Mouse (Mus musculus) neural tube, embryonic 12.5 days (tissue): ENCODE measurements around the gene Akna. TPM values are rescaled to one million over a fixed set of nuclear protein-coding genes. Genes with fewer than 3 reads are reported as not detected.

Experiments
- ATAC-seq: fragments of 200-750 bp; cut with Nextera tagmentation; 2 replicates; pipeline ENCODE4 v1.8.0; 2017; ENCODE audit warnings: low read depth, mild to moderate bottlenecking, moderate TSS enrichment, moderate library complexity; ENCODE audit not compliant: low FRiP score
- H3K27ac ChIP-seq: fragments of 300-500 bp; sonication (generic); 2 replicates; pipeline ENCODE4 v1.5.1; 2016
- H3K27me3 ChIP-seq: fragments of 300-500 bp; sonication (generic); replicated peaks from 2 replicates; pipeline ENCODE4 v1.6.1; 2016; ENCODE audit warnings: mild to moderate bottlenecking
- H3K36me3 ChIP-seq: fragments of 300-500 bp; sonication (generic); 2 replicates; pipeline ENCODE4 v1.6.1; 2016; ENCODE audit warnings: mild to moderate bottlenecking
- H3K4me1 ChIP-seq: fragments of 300-500 bp; sonication (generic); 2 replicates; pipeline ENCODE4 v1.6.1; 2016
- H3K4me2 ChIP-seq: fragments of 300-500 bp; sonication (generic); replicated peaks from 2 replicates; pipeline ENCODE4 v1.6.1; 2016; ENCODE audit warnings: mild to moderate bottlenecking
- H3K4me3 ChIP-seq: fragments of 300-500 bp; sonication (generic); 2 replicates; pipeline ENCODE4 v1.5.1; 2016
- H3K9ac ChIP-seq: fragments of 300-500 bp; sonication (generic); 2 replicates; pipeline ENCODE4 v1.6.1; 2016; ENCODE audit warnings: mild to moderate bottlenecking
- H3K9me3 ChIP-seq: fragments of 300-500 bp; sonication (generic); 2 replicates; pipeline ENCODE4 v1.6.1; 2016; ENCODE audit warnings: mild to moderate bottlenecking
- WGBS: fragments of 180-500 bp; shearing (Covaris S2); methylation state at CpG from one replicate; pipeline ENCODE4 v1.1.7; 2016; 5-methylcytosine and 5-hydroxymethylcytosine counted together
- polyA plus RNA-seq: library from polyadenylated mRNA; unstranded; fragments of >200 nt; fragmentation: Nextera tagmentation; extraction: Ambion mirVana; gene quantifications from 2 replicates; pipeline ENCODE4 v1.2.1, GENCODE M21; 2016

Akna gene
- polyA plus RNA-seq, 1 experiment from 2014 or later, result 7.5 TPM

GRCm38 (mm10) chr4:63371890-63372289, 31.3 kb downstream of the Akna start:
- no peak overlapping the region for H3K27ac ChIP-seq
- no peak overlapping the region for H3K4me3 ChIP-seq
- no peaks in the 10 kb centered on the region for H3K9me3 ChIP-seq
- no peak for ATAC-seq
- H3K4me2 ChIP-seq, result no peak overlapping the region
- no peaks in the 10 kb centered on the region for H3K4me1 ChIP-seq
- WGBS, result 64% methylated on average over 3 of the region's 3 CpGs
- H3K27me3 ChIP-seq, result no peaks in the 10 kb centered on the region
- no peak overlapping the region for H3K9ac ChIP-seq
- H3K36me3 ChIP-seq, result peaks cover 46% of the 10 kb centered on the region

DNA sequence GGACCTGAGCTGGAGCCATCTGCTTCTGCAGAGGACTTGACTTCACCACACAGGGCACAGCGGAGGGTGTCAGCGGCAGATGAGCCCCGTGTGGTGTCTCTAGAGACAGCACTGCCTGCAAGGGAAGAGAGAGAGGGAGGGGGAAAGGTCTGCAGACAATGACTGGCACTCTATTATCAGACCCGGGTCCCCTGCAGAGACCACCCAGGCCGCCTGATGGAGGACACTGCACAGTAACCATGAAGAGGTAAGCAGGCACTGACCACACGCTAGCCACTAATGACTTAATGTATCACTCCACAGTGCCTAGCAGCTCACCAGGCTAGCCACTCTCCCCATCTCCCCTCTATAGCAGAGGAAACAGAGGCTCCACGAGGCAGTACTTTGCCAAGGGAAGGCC, 32.3 kb downstream of the Akna start:
- 28% methylated on average over 7 of the region's 7 CpGs for WGBS
- Histone ChIP-seq H3K9ac (no peak overlapping the region), H3K9me3 (no peaks in the 10 kb centered on the region), H3K4me1 (no peaks in the 10 kb centered on the region), H3K27ac (no peak overlapping the region), H3K4me3 (no peak overlapping the region), H3K4me2 (no peak overlapping the region), H3K36me3 (peaks cover 36% of the 10 kb centered on the region), H3K27me3 (no peaks in the 10 kb centered on the region)
- no peak for ATAC-seq

- ATAC-seq, result peak; percentile 30; the same call in 1 of the 2 replicates
- H3K36me3 ChIP-seq, result peaks cover 23% of the 10 kb centered on the region
- H3K4me2 ChIP-seq, result no peak overlapping the region
- 13% methylated on average over 4 of the region's 4 CpGs for WGBS
- H3K4me3 ChIP-seq, result no peak overlapping the region
- no peaks in the 10 kb centered on the region for H3K27me3 ChIP-seq
- no peaks in the 10 kb centered on the region for H3K9me3 ChIP-seq
- H3K4me1 ChIP-seq, result no peaks in the 10 kb centered on the region
- no peak overlapping the region for H3K27ac ChIP-seq
- H3K9ac ChIP-seq, result no peak overlapping the region
Observed at GRCm38 (mm10) chr4:63368577-63368976, 34.6 kb downstream of the Akna start.

- no peak for ATAC-seq
- H3K9ac ChIP-seq, result no peak within 1 kb of the TSS
- no peaks in the 10 kb centered on the region for H3K4me1 ChIP-seq
- 93% methylated on average over 5 of the region's 5 CpGs for whole genome bisulfite sequencing
- H3K4me3 ChIP-seq, result no peak within 1 kb of the TSS
- H3K27ac ChIP-seq, result no peak within 1 kb of the TSS
- no peaks in the 10 kb centered on the region for H3K9me3 ChIP-seq
- H3K4me2 ChIP-seq, result no peak within 1 kb of the TSS
- H3K36me3 ChIP-seq, result no peaks in the 10 kb centered on the region
- H3K27me3 ChIP-seq, result no peaks in the 10 kb centered on the region
Observed at GRCm38 (mm10) chr4:63362150-63362549, 41.0 kb downstream of the Akna start, which contains the start of gene Orm2. Gene Orm2, plus strand, starts transcription at chr4:63362449.

GRCm38 (mm10) chr4:63359861-63360260, 43.3 kb downstream of the Akna start:
- H3K27ac ChIP-seq, result no peak overlapping the region
- no peak overlapping the region for H3K4me2 ChIP-seq
- no peaks in the 10 kb centered on the region for H3K9me3 ChIP-seq
- H3K9ac ChIP-seq, result no peak overlapping the region
- no peaks in the 10 kb centered on the region for H3K27me3 ChIP-seq
- no peaks in the 10 kb centered on the region for H3K36me3 ChIP-seq
- H3K4me3 ChIP-seq, result no peak overlapping the region
- WGBS, result 82% methylated on average over 6 of the region's 6 CpGs
- ATAC-seq, result no peak
- H3K4me1 ChIP-seq, result no peaks in the 10 kb centered on the region

DNA sequence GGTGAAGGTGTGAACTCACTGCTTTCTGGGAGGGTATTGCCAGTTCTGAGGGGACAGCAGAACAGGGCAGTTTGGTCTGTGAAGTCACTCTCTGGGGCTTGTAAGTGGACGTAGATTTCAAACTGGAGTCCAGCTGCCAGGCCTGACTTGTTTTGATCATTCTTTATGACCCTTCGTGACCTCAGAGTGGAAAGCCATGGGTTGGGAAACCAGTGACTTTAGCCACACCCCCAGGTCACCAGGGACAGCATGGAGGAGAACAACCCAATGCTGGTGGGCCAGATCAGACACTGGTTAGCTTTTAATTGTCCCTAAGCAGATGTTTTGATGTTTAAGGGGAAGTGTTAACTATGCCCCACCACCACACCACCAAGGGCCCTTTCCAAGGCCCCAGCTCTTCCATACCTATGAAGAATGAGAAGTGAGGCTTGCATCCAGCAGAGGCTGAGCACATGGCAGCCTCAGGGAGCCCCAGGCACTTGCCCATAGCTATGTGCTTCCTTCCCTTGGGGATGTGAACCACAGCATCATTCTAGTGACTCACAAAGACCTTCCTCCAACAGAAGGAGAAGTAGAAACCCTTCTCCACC, 46.1 kb downstream of the Akna start:
- no peaks in the 10 kb centered on the region for H3K27me3 ChIP-seq
- WGBS, result 43% methylated on average over 2 of the region's 2 CpGs
- no peaks in the 10 kb centered on the region for H3K4me1 ChIP-seq
- H3K4me3 ChIP-seq, result no peak overlapping the region
- H3K27ac ChIP-seq, result no peak overlapping the region
- no peaks in the 10 kb centered on the region for H3K36me3 ChIP-seq
- no peak overlapping the region for H3K9ac ChIP-seq
- H3K9me3 ChIP-seq, result no peaks in the 10 kb centered on the region
- ATAC-seq, result no peak
- no peak overlapping the region for H3K4me2 ChIP-seq

DNA sequence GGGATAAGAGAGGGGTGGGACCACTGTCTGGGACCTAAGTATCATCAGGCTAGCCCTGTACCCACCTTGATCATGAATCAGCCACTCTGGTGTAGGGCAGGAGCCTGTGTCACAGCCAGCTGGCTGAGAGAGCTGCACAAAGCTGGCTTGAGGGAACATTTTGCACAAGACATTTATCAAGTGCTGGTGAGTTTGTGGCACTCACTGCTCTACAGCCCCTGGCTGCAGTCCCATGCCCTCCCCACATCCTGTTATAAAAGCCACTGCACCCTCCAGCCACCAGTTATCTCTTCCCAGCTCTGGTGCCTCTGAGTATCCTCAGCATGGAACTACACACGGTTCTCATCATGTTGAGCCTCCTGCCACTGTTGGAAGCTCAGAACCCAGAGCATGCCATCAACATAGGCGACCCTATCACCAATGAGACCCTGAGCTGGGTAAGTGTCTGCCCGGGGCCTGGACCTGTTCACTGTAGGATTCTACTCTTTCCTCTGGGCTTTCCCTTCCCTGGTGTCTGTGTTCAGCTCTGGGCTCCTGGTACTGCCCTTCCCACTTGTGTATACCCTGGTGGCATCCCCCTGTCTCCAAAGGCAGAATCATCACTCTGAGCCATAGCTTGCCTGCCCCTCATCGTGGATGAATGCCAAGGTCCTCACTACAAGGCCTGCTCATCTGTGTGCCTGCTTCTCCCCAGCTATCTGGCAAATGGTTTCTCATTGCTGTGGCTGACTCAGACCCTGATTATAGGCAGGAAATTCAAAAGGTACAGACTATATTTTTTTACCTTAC, 47.1 kb downstream of the Akna start, which contains the start of gene Orm3:
Gene Orm3 (plus strand): TSS at position 286 of the 789 bp plus-strand sequence.
- H3K4me1 ChIP-seq, result no peaks in the 10 kb centered on the region
- WGBS, result 83% methylated on average over 4 of the region's 4 CpGs

DNA sequence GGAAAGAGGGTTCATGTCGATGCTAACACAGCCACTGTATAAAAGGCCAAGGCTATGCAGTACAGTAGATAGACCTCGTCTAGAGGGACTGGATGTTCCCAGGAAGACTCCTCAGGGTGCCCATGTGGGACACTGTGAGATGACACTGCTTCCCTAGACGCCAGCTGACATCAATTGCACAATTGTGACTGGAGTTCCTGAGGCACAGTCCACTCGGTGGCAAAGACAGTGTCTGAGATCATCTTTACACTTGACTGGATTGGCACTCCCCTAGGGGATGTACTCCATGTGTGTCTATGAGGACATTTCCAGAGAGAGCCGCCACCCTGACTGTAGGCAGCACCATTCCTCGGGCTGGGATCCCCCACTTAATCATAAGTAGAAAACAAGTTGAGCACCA, 54.6 kb downstream of the Akna start:
- Histone ChIP-seq H3K27ac (no peak overlapping the region), H3K9ac (no peak overlapping the region), H3K27me3 (no peaks in the 10 kb centered on the region), H3K4me1 (no peaks in the 10 kb centered on the region), H3K4me3 (no peak overlapping the region), H3K36me3 (no peaks in the 10 kb centered on the region), H3K4me2 (no peak overlapping the region), H3K9me3 (no peaks in the 10 kb centered on the region)
- WGBS, result 67% methylated on average over 6 of the region's 6 CpGs
- ATAC-seq, result no peak

More for the DNA sequence above, 47.1 kb downstream of the Akna start, which contains the start of gene Orm3:
- no peaks in the 10 kb centered on the region for H3K27me3 ChIP-seq
- H3K9ac ChIP-seq, result no peak within 1 kb of the TSS
- no peak within 1 kb of the TSS for H3K4me2 ChIP-seq
- no peaks in the 10 kb centered on the region for H3K9me3 ChIP-seq
- no peak within 1 kb of the TSS for H3K4me3 ChIP-seq
- H3K27ac ChIP-seq, result no peak within 1 kb of the TSS
- no peaks in the 10 kb centered on the region for H3K36me3 ChIP-seq
- no peak for ATAC-seq

DNA sequence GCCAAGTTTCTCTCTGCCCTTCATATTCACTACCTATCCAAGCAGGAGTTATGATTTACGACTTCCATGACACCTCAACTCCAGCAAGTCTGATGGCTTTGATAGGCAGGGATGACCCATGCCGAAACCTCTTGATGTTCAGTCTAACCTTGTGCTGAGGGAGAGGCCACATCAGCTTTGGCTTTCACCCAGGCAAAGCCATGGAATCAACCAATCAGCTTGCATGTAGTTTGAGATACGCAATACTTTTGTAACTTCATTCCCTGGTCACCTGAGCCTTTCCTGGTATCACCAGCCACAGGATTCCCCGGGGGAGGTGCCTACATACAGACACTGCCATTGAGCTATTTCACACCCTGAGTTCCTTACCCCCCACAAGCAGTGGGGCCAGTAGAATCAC, 56.5 kb downstream of the Akna start:
- H3K27me3 ChIP-seq, result no peaks in the 10 kb centered on the region
- no peak for ATAC-seq
- H3K4me1 ChIP-seq, result no peaks in the 10 kb centered on the region
- no peak overlapping the region for H3K27ac ChIP-seq
- no peaks in the 10 kb centered on the region for H3K9me3 ChIP-seq
- no peaks in the 10 kb centered on the region for H3K36me3 ChIP-seq
- no peak overlapping the region for H3K4me2 ChIP-seq
- H3K9ac ChIP-seq, result no peak overlapping the region
- H3K4me3 ChIP-seq, result no peak overlapping the region
- whole genome bisulfite sequencing, result 92% methylated on average over 4 of the region's 4 CpGs

DNA sequence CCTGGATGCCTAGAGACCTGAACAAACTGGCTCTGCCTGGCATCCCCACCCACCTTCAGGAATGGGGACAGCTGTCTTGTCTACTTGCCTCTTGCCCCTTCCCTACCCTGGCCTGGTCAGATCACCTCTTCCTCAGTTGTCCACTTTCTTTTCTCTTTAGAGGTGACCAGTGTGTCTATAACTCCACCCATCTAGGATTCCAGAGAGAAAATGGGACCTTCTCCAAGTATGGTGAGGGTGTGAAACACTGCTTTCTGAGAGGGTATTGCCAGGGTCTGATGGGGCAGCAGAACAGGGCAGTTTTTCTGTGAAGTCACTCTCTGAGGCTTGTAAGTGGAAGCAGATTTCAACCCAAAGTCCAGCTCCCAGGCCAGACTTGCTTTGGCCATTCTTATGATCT, 57.9 kb downstream of the Akna start:
- no peaks in the 10 kb centered on the region for H3K36me3 ChIP-seq
- H3K4me2 ChIP-seq, result no peak overlapping the region
- no peak overlapping the region for H3K27ac ChIP-seq
- no peak for ATAC-seq
- H3K27me3 ChIP-seq, result no peaks in the 10 kb centered on the region
- no peaks in the 10 kb centered on the region for H3K4me1 ChIP-seq
- H3K9me3 ChIP-seq, result no peaks in the 10 kb centered on the region
- H3K4me3 ChIP-seq, result no peak overlapping the region
- no peak overlapping the region for H3K9ac ChIP-seq

DNA sequence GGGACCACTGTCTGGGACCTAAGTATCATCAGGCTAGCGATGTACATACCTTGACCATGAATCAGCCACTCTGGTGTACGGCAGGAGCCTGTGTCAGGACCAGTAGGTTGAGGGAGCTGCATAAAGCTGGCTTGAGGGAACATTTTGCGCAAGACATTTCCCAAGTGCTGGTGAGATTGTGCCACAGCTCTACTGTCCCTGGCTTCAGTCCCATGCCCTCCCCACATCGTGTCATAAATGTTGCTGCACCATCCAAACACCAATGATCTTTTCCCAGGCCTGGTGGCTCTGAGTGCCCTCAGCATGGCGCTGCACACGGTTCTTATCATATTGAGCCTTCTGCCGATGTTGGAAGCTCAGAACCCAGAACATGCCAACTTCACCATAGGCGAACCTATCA, 58.9 kb downstream of the Akna start, which contains the start of gene Orm1:
Gene Orm1 (plus strand): TSS at position 266 of the 400 bp plus-strand sequence.
- Histone ChIP-seq H3K27ac (no peak within 1 kb of the TSS), H3K4me1 (no peaks in the 10 kb centered on the region), H3K36me3 (no peaks in the 10 kb centered on the region), H3K9ac (no peak within 1 kb of the TSS), H3K4me3 (no peak within 1 kb of the TSS), H3K9me3 (no peaks in the 10 kb centered on the region), H3K4me2 (no peak within 1 kb of the TSS), H3K27me3 (no peaks in the 10 kb centered on the region)
- 91% methylated on average over 8 of the region's 8 CpGs for WGBS
- no peak for ATAC-seq

DNA sequence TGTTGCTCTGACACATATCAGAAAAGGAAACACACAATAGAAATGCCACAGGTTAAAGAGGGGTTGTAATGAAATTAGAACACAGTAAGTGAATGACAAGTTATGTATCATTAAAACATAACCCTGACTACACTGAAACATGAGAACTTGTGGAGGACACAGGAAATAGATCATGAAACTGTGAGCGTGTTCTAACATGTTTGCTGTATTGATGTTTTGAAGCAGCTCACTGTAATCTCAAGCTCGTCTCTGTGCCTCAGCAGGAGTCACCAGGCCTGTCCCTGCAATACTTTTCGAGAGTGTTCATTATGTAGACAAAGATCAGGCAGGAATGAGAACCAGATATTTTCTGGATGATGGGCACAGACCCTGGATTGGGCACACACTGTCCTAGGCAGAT, 59.5 kb downstream of the Akna start:
- no peak overlapping the region for H3K9ac ChIP-seq
- H3K27me3 ChIP-seq, result no peaks in the 10 kb centered on the region
- H3K4me2 ChIP-seq, result no peak overlapping the region
- WGBS, result 76% methylated on average over 3 of the region's 3 CpGs
- no peaks in the 10 kb centered on the region for H3K36me3 ChIP-seq
- no peaks in the 10 kb centered on the region for H3K9me3 ChIP-seq
- no peaks in the 10 kb centered on the region for H3K4me1 ChIP-seq
- H3K27ac ChIP-seq, result no peak overlapping the region
- H3K4me3 ChIP-seq, result no peak overlapping the region
- no peak for ATAC-seq

DNA sequence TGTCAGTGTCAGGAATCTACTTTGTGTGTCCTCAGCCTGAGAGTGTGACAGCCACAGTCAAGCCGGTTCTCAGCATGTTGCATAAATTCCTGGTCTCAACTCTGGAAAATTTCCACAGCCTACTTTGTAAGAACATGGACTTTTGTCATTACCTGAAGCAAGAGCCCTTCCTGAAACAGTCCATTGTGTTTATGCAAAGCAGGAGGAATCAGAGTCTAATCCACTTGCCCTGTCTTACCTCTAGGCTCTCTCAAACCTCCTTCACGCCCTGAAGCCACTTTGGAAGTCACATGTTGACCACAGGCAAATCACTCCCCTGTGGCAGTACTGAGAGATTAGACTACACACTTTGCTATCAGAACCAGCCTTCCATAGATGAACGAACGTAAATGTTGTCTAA, 60.7 kb downstream of the Akna start:
- Histone ChIP-seq H3K27ac (no peak overlapping the region), H3K27me3 (no peaks in the 10 kb centered on the region), H3K9me3 (no peaks in the 10 kb centered on the region), H3K36me3 (no peaks in the 10 kb centered on the region), H3K9ac (no peak overlapping the region), H3K4me1 (no peaks in the 10 kb centered on the region), H3K4me3 (no peak overlapping the region), H3K4me2 (no peak overlapping the region)
- ATAC-seq, result no peak
- WGBS, result 78% methylated on average over 4 of the region's 4 CpGs
